Mouse (Mus musculus) heart, embryonic 12.5 days (tissue): ENCODE measurements at regions not wholly inside any gene's neighbourhood (a gene's known extent, or its start where the extent isn't known, plus 50 kb on each side); places are given as distances from the start of the nearest gene placed in this dataset.

ENCODE experiments used
- ATAC-seq: fragments of 200-750 bp; cut with Nextera tagmentation; 2 replicates; pipeline ENCODE4 v1.8.0; 2017; ENCODE audit warnings: moderate TSS enrichment, moderate library complexity; ENCODE audit not compliant: insufficient number of reproducible peaks, low FRiP score
- H3K27ac ChIP-seq: fragments of 300-500 bp; sonication (generic); 2 replicates; pipeline ENCODE4 v1.5.1; 2016; ENCODE audit warnings: mild to moderate bottlenecking, moderate library complexity; ENCODE audit not compliant: poor library complexity, severe bottlenecking
- H3K27me3 ChIP-seq: fragments of 300-500 bp; sonication (generic); replicated peaks from 2 replicates; pipeline ENCODE4 v1.6.1; 2016; ENCODE audit warnings: mild to moderate bottlenecking, moderate library complexity
- H3K36me3 ChIP-seq: fragments of 300-500 bp; sonication (generic); 2 replicates; pipeline ENCODE4 v1.6.1; 2016; ENCODE audit warnings: mild to moderate bottlenecking, moderate library complexity
- H3K4me1 ChIP-seq: fragments of 300-500 bp; sonication (generic); replicated peaks from 2 replicates; pipeline ENCODE4 v1.6.1; 2016; ENCODE audit warnings: mild to moderate bottlenecking
- H3K4me2 ChIP-seq: fragments of 300-500 bp; sonication (generic); 2 replicates; pipeline ENCODE4 v1.6.1; 2016; ENCODE audit warnings: mild to moderate bottlenecking, moderate library complexity
- H3K4me3 ChIP-seq: fragments of 300-500 bp; sonication (generic); 2 replicates; pipeline ENCODE4 v1.5.1; 2016; ENCODE audit warnings: mild to moderate bottlenecking
- H3K9ac ChIP-seq: fragments of 300-500 bp; sonication (generic); 2 replicates; pipeline ENCODE4 v1.6.1; 2016; ENCODE audit warnings: mild to moderate bottlenecking, moderate library complexity
- H3K9me3 ChIP-seq: fragments of 300-500 bp; sonication (generic); replicated peaks from 2 replicates; pipeline ENCODE4 v1.6.1; 2016; ENCODE audit warnings: mild to moderate bottlenecking, moderate library complexity
- WGBS: fragments of 180-500 bp; shearing (Covaris S2); methylation state at CpG from one replicate; pipeline ENCODE4 v1.1.7; 2016; 5-methylcytosine and 5-hydroxymethylcytosine counted together

- H3K9me3 ChIP-seq: no peaks in the 10 kb centered on the region
- H3K4me3 ChIP-seq: no peak overlapping the region
- H3K4me1 ChIP-seq: no peaks in the 10 kb centered on the region
- H3K36me3 ChIP-seq: no peaks in the 10 kb centered on the region
- H3K27me3 ChIP-seq: no peaks in the 10 kb centered on the region
- H3K4me2 ChIP-seq: no peak overlapping the region
- H3K27ac ChIP-seq: no peak overlapping the region
- ATAC-seq: no peak
- no peak overlapping the region for H3K9ac ChIP-seq
- WGBS: 63% methylated on average over 1 of the region's 1 CpGs
Measured at GRCm38 (mm10) chr10:44723845-44724244, 195.5 kb upstream of the Prdm1 start.

- Histone ChIP-seq H3K4me1 (no peaks in the 10 kb centered on the region), H3K27ac (no peak overlapping the region), H3K9me3 (no peaks in the 10 kb centered on the region), H3K36me3 (no peaks in the 10 kb centered on the region), H3K4me2 (no peak overlapping the region), H3K4me3 (no peak overlapping the region), H3K9ac (no peak overlapping the region), H3K27me3 (no peaks in the 10 kb centered on the region)
- ATAC-seq: no peak
- WGBS: 70% methylated on average over 5 of the region's 5 CpGs
Measured at GRCm38 (mm10) chr10:44723321-44723720, 195.0 kb upstream of the Prdm1 start.

GRCm38 (mm10) chr10:44721670-44722069 lies 193.4 kb upstream of the Prdm1 start:
- no peak overlapping the region for H3K27ac ChIP-seq
- WGBS: 79% methylated on average over 10 of the region's 10 CpGs
- H3K36me3 ChIP-seq: no peaks in the 10 kb centered on the region
- H3K4me1 ChIP-seq: no peaks in the 10 kb centered on the region
- no peak overlapping the region for H3K4me3 ChIP-seq
- H3K9ac ChIP-seq: no peak overlapping the region
- no peaks in the 10 kb centered on the region for H3K27me3 ChIP-seq
- ATAC-seq: no peak
- H3K9me3 ChIP-seq: no peaks in the 10 kb centered on the region
- H3K4me2 ChIP-seq: no peak overlapping the region

GRCm38 (mm10) chr10:44716612-44717011 lies 188.3 kb upstream of the Prdm1 start:
- no peak overlapping the region for H3K27ac ChIP-seq
- no peaks in the 10 kb centered on the region for H3K27me3 ChIP-seq
- H3K4me2 ChIP-seq: no peak overlapping the region
- no peak overlapping the region for H3K4me3 ChIP-seq
- H3K36me3 ChIP-seq: no peaks in the 10 kb centered on the region
- H3K9me3 ChIP-seq: no peaks in the 10 kb centered on the region
- no peak overlapping the region for H3K9ac ChIP-seq
- no peak for ATAC-seq
- WGBS: 82% methylated on average over 5 of the region's 5 CpGs
- no peaks in the 10 kb centered on the region for H3K4me1 ChIP-seq

- Histone ChIP-seq H3K4me2 (no peak overlapping the region), H3K27me3 (no peaks in the 10 kb centered on the region), H3K9ac (no peak overlapping the region), H3K4me3 (no peak overlapping the region), H3K27ac (no peak overlapping the region), H3K36me3 (no peaks in the 10 kb centered on the region), H3K4me1 (no peaks in the 10 kb centered on the region), H3K9me3 (no peaks in the 10 kb centered on the region)
- no peak for ATAC-seq
Measured at GRCm38 (mm10) chr10:44715902-44716301, 187.6 kb upstream of the Prdm1 start.

GRCm38 (mm10) chr10:44708830-44709229 lies 180.5 kb upstream of the Prdm1 start:
- Histone ChIP-seq H3K36me3 (no peaks in the 10 kb centered on the region), H3K4me3 (no peak overlapping the region), H3K4me1 (no peaks in the 10 kb centered on the region), H3K27ac (no peak overlapping the region), H3K9ac (no peak overlapping the region), H3K9me3 (no peaks in the 10 kb centered on the region), H3K4me2 (no peak overlapping the region), H3K27me3 (no peaks in the 10 kb centered on the region)
- ATAC-seq: no peak
- WGBS: 71% methylated on average over 4 of the region's 4 CpGs

- Histone ChIP-seq H3K4me1 (no peaks in the 10 kb centered on the region), H3K27ac (no peak overlapping the region), H3K36me3 (no peaks in the 10 kb centered on the region), H3K27me3 (no peaks in the 10 kb centered on the region), H3K4me2 (no peak overlapping the region), H3K4me3 (no peak overlapping the region), H3K9ac (no peak overlapping the region), H3K9me3 (no peaks in the 10 kb centered on the region)
- ATAC-seq: no peak
- WGBS: 79% methylated on average over 3 of the region's 3 CpGs
Measured at GRCm38 (mm10) chr10:44704143-44704542, 175.8 kb upstream of the Prdm1 start.

GRCm38 (mm10) chr10:44702108-44702507 lies 173.8 kb upstream of the Prdm1 start:
- Histone ChIP-seq H3K4me3 (no peak overlapping the region), H3K36me3 (no peaks in the 10 kb centered on the region), H3K4me2 (no peak overlapping the region), H3K27ac (no peak overlapping the region), H3K9me3 (no peaks in the 10 kb centered on the region), H3K27me3 (no peaks in the 10 kb centered on the region), H3K9ac (no peak overlapping the region), H3K4me1 (no peaks in the 10 kb centered on the region)
- ATAC-seq: no peak
- 82% methylated on average over 5 of the region's 5 CpGs for WGBS

GRCm38 (mm10) chr10:44699988-44700537 lies 171.8 kb upstream of the Prdm1 start:
- Histone ChIP-seq H3K9me3 (no peaks in the 10 kb centered on the region), H3K27ac (no peak overlapping the region), H3K4me2 (no peak overlapping the region), H3K36me3 (no peaks in the 10 kb centered on the region), H3K9ac (no peak overlapping the region), H3K4me3 (no peak overlapping the region), H3K4me1 (no peaks in the 10 kb centered on the region), H3K27me3 (no peaks in the 10 kb centered on the region)
- no peak for ATAC-seq
- 78% methylated on average over 11 of the region's 11 CpGs for WGBS

- no peaks in the 10 kb centered on the region for H3K4me1 ChIP-seq
- no peak overlapping the region for H3K4me3 ChIP-seq
- no peak overlapping the region for H3K27ac ChIP-seq
- no peak for ATAC-seq
- no peaks in the 10 kb centered on the region for H3K27me3 ChIP-seq
- no peak overlapping the region for H3K9ac ChIP-seq
- no peaks in the 10 kb centered on the region for H3K36me3 ChIP-seq
- H3K9me3 ChIP-seq: no peaks in the 10 kb centered on the region
- no peak overlapping the region for H3K4me2 ChIP-seq
- WGBS: 67% methylated on average over 2 of the region's 2 CpGs
Measured at GRCm38 (mm10) chr10:44697966-44698365, 169.7 kb upstream of the Prdm1 start.

- Histone ChIP-seq H3K36me3 (no peaks in the 10 kb centered on the region), H3K9ac (no peak overlapping the region), H3K9me3 (no peaks in the 10 kb centered on the region), H3K27ac (no peak overlapping the region), H3K4me1 (no peaks in the 10 kb centered on the region), H3K27me3 (no peaks in the 10 kb centered on the region), H3K4me2 (no peak overlapping the region), H3K4me3 (no peak overlapping the region)
- ATAC-seq: no peak
- 51% methylated on average over 2 of the region's 2 CpGs for WGBS
Measured at GRCm38 (mm10) chr10:44696973-44697372, 168.7 kb upstream of the Prdm1 start.

GRCm38 (mm10) chr10:44691590-44692327 lies 163.5 kb upstream of the Prdm1 start:
- WGBS: 66% methylated on average over 15 of the region's 15 CpGs
- no peaks in the 10 kb centered on the region for H3K9me3 ChIP-seq
- H3K4me1 ChIP-seq: no peaks in the 10 kb centered on the region
- H3K9ac ChIP-seq: no peak overlapping the region
- no peak overlapping the region for H3K4me2 ChIP-seq
- no peak overlapping the region for H3K27ac ChIP-seq
- no peaks in the 10 kb centered on the region for H3K36me3 ChIP-seq
- no peaks in the 10 kb centered on the region for H3K27me3 ChIP-seq
- H3K4me3 ChIP-seq: no peak overlapping the region
- ATAC-seq: no peak
